Mouse (Mus musculus) layer of hippocampus, adult 9-10 months (tissue): ENCODE measurements around the gene Cd164l2.

Experiments used
- DNase-seq: peaks from one replicate; pipeline ENCODE4 v3.0.0; 2022; ENCODE audit warnings: low spot score

Cd164l2 gene

GRCm38 (mm10) chr4:133194482-133194881 lies 17.4 kb upstream of the Cd164l2 start:
- no peak for DNase-seq

DNA sequence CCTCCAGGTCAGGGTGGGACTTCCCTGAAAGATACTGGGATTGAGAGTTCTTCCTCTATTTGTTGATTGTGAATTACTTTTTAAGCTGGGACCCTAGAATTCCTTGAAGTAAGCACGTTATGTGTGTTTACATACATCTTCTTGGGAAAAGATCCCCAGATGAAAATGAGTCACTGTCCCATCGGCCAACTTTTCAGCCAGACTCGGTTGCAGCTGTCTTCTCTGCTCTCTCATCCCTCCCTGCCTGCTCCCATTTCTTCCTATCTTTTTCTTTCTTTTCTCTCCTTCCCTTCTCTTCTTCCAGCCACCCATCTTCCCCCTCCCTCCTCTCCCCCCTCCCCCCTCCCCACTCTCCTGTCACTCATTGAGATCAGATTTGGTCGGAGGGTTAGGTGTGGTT lies 16.9 kb upstream of the Cd164l2 start:
- DNase-seq: no peak

DNA sequence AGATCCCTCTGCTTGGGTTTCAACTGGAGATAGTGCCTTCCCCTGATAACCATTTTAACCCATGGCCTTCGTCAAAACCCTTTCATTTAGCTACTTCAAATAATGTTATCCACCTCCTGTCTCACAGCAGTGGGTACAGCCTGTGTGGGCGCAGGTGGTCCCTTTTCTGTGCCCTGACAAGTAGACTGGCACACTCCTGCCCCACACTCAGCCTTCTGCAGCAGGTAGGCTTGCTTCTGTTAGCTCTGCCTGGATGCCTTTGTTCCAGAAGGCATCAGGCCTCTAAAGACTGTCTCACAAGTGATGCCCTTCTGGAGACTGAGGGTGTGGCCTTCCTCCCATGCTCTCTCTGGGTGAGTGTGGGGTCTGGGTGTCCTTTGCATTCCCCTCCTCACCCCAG lies 15.8 kb upstream of the Cd164l2 start:
- no peak for DNase-seq

- DNase-seq: no peak
Observed at GRCm38 (mm10) chr4:133196852-133197251, 15.1 kb upstream of the Cd164l2 start.

- DNase-seq: no peak
Observed at GRCm38 (mm10) chr4:133197355-133197754, 14.6 kb upstream of the Cd164l2 start.

DNA sequence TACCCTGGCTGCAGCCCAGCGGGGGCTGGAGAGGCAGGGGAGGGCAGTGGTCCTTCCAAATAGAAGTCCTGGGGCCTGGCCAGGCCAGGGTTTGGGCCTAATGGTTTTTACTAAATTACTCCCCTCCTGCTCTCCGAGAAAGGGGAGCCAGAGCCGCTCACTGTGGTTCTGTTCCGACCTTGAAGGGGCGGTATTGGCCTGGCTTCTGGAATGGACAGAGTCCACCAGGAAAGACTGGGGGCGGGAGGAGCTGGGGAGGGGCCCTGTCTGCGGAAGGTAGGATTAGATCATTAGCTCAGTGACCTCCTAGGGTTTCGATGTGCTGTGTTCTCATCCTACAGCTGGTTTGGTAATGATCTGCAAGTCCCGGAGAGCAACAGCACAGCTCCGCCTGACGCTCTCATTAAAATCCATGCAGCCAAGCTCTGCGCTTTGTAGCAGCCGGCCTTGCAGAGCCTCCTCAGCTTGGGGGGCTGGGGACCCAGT lies 14.1 kb upstream of the Cd164l2 start:
- DNase-seq: no peak

DNA sequence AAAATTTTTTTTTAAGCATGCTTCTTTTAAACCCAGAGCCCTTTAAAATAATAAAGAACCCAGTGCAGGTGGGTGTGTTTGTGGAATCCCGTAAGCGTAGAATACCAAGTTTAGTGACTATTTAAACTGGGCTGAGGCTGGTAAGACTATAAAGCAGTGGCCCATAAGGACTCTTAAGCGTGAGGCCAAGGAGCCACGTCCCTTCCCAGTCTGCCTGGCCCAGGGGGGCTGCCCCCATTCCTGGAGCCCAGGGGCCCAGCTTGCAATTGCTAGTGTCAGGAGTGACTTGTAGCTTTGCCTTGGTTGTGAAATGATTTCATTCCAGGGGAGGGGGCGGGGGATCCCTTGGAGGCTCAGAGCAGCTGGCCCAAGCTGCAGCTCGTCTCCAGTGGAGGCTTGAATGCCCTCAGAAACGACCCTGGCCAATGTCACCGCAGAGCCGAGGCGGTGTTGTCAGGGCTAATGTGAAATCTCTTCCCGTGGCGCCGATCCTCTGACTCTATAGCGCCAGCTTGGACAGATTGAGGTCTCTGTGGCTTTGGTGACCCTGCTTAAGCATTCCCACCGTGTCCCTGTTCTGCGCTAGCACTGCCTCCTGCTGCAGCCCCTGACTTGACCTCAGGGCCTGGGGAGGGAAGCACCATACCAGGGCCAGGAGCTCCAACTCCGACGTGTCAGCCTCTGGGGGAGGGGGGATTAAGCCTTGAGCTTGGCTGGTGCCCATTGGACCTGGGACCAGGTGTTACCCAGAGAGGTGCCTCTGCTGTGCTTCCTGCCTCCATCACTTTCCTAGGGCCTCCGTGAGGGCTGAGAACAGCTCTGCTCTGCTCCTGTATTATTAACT lies 13.4 kb upstream of the Cd164l2 start:
- DNase-seq: no peak

DNA sequence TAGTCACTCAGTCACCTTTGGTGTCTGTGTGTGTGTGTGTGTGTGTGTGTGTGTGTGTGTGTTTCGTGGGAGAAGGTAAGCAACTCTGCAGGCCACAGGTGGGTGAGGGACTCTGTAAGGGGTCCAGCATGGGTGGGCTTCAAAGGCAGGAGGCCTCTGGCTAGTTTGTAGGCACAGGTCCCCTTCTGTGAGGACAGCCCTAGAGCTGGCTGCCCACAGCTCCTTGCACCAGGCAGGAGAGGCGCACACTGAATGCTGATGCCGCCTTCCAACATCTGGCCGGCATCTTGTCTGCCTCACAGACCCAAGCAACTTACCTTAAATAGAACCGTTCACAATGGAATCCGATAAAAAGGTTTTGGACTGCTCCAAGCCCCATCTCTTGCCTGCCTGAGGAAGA lies 12.2 kb upstream of the Cd164l2 start:
- DNase-seq: no peak

- DNase-seq: no peak
Observed at GRCm38 (mm10) chr4:133200343-133200742, 11.6 kb upstream of the Cd164l2 start.

DNA sequence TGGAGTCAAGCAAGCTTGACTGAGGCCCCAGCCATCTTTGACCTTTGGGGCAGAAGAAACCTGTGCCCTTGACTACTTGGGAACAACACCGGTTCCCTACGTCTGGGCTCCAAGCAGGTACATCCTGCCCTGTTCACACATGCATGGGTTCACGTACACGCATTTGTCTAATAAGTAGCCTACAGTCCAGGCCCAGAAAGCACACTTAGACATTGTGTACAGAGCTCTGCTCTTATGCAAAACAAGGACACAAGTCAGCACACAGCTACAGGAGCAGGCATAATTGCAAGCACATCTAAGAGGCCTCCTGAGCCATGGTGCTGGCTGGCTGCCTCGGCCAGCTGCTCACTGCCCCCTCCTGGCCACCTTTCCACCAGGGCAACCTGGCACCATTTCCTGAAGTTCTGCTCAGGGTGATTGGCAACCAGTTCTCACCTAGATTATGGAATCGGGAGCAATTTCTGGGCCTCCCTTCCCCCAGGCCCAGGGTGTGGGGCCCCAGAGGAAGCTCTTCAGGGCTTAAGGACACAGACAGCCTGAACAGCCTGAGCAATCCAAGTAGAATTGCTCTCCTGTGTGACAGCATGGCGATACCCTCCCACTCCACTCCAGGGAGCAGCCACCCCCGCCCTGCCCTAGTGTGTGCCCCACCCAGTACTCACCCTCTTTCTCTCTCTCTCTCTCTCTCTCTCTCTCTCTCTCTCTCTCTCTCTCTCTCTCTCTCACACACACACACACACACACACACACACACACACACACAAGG lies 10.7 kb upstream of the Cd164l2 start:
- DNase-seq: no peak

DNA sequence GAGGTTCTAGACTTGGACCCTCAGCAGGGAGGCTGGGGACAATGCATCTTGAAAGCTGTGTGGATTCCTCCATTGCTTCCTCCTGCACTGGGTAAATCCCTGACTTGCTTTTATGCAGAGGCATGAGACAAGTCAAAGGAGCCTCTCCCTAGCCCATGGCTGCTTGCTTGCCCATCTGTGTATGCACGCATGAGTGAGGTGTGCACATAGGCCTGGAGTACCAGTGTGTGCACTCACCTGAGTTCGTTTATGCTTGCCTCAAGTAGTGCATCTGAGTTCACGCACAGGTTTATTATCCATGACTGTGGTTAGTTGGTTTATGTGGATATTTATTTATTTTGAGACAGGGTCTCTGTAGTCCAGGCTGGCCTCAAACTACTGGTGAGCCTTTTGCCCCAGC lies 9.7 kb upstream of the Cd164l2 start:
- no peak for DNase-seq

DNA sequence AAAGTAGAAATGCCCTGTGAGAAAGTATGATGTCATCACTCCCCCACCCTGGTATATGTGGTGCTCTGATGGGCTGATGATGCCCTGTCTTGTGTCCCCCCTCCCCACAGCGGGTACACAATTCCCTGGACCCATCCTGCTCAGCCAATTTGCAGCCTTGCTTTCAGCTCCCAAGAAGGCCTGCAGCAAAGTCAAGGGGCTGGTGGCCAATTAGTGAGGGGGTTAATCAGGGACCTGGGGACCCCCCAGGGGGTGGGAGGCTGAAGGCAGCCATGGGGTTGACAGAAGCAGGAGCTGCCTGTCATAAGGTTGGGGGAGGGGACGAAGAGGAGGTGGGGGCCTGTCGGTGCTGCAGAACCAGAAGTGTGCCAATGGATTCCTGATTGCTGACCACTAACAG lies 8.3 kb upstream of the Cd164l2 start:
- no peak for DNase-seq

GRCm38 (mm10) chr4:133204379-133204778 lies 7.6 kb upstream of the Cd164l2 start:
- no peak for DNase-seq

- no peak for DNase-seq
Observed at GRCm38 (mm10) chr4:133209366-133209765, 2.6 kb upstream of the Cd164l2 start.

DNA sequence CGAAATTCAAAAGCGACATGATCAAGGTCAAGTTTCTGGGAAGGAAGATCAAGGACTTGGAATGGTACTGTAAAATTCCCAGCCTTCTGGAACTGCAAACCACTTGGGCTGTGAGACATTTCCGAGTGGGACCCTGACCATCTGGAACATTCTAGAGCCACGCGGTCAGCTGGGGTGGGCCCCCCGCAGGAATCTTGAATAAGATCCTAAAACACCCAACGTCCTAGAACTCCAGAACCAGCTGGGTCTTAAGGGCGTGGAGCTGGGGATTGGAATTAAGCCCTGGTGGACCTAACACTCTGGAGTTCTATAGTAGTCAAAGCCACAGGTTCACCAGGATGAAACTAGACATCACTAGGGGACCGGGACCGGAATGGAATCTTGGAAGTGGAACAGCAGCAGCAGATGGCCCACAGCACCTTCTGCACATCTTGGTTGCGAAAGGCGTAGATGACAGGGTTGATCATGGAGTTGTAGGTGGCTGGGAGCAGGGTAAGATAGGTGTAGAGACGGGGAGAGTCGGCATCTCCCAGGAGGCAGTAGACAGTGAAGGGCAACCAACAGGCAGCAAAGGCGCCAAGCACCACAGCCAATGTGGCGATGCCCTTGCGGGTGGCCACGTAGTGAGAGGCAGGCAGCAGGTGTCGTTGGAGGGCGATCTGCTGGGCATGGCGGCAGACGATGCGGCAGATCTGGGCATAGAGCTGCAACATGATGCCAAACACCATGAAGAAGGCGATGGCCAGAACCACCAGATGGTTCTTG lies 1.7 kb upstream of the Cd164l2 start:
- no peak for DNase-seq

DNA sequence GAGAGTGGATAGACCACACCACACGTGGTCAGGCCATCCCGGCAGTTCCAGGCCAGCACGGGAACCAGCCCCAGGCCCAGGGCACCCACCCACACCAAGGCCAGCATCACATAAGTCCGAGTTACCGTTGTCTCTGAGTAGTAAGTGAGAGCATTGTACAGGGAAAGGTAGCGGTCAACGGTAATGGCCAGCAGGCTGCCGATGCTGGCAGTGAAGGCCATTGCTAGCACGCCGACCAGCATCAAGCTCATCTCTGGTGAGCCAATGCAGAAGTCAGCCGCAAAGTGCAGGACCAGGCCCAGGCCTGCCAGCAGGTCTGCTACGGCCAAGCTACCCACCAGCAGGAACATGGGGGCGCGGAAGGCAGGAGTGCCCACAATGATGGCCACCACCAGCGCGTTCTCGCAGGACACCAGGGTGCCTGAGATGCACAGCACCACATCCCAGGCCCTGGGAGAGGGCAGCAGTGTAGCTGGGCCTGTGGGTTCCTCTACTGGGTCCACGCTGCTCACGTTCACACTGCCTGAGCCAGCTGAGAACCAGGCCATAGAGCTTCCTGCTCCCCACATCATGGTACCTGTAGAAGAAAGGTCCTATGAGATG lies 1.0 kb upstream of the Cd164l2 start:
- DNase-seq: no peak

DNA sequence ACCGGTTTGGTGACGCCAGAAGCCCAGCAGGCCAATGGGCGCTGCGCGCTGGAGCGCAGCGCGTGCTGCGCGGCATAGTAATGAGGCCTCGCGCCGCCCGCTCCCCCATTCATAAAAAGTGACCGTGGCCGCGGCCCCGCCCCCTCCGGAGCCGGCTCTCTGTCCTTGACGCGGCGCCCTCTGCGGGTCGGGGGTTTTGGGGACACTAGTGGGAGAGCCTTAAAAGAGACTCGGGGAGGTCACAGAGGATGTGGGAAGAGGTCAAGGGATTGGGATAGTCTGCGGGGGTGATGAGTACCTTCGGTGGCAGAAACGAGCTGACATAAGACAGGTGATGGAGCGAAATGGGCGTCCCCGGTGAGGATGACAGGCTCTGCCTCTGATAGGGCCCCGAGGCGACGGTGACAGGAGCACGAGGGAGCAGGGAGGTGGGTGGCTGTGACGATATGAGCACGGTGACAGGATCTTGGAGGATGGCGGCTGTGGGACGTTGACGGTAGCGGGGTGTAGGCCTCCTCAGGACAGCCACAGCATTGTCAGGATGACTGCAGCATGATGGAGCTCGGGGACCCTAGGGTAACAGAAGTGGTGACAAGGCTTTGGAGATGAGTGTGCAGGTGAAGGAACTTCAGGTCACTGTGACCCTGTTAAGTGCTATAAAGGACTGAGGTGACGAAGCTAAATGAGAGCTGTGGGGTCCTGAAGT lies 784 bp downstream of the Cd164l2 start:
- DNase-seq: peak; percentile 44

DNA sequence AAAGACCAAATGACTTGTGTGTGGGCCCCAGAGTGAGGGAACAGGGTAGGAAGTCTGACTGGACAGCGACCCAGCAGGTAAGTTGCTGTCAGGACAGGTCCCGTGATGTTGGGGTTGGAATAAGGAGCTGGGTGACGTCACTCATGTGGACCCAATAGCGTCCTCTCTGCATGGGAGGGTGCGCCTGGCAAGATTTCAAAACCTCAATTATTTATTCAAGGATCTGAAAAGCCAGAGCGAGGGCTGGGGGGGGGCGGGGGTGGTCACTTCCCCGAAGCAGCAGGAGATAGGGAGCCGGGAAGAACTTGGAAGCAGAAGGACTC lies 1.3 kb downstream of the Cd164l2 start:
- no peak for DNase-seq

DNA sequence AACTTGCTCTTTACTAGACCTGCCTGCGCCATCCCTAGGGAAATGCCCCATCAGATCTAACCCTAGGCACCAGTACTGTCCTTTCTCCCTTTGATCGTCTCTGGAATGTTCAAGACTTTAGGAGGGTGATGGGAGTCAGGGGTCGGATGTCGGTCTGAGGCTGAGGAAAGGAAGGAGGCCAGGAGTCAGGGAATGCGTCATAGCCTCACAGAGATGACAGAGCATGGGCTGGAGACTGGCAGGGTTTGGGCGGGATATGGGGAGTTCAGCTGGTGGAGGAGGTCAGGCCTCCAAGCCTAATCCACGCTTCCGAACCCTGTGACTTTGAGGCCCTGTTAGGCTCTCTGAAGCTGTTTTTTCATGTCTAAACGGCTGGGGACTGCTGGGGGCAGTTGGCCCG lies 1.7 kb downstream of the Cd164l2 start:
- DNase-seq: no peak

GRCm38 (mm10) chr4:133217641-133218040 lies 5.7 kb downstream of the Cd164l2 start:
- DNase-seq: no peak

DNA sequence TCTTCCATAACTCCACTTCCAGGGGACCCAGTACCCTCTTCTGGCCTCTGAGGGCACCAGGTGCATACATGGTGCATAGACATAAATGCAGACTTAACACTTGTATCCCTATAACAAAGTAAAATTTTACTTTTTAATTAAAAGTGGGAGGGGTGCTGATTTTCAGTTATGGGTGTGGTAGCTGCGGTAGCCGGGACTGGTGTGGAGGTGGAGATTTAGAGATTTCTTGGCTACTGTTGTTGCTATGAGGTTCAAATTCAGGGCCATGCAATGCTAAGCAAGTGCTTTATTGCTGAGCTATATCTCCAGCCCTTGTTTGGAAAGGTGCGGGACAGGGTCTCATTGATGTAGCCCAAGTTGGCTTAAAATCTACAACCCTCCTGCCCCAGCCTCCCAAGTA lies 6.8 kb downstream of the Cd164l2 start:
- DNase-seq: no peak

- DNase-seq: no peak
Observed at GRCm38 (mm10) chr4:133220656-133221055, 8.7 kb downstream of the Cd164l2 start.
